Mouse (Mus musculus) CD4-positive naive resting alpha-beta T cell, adult 76 days (primary cell): Measurements from ENCODE around the gene Gm17027. TPM values are rescaled to one million over a fixed set of nuclear protein-coding genes. Genes with fewer than 3 reads are reported as not detected.

Experiments used
- total RNA-seq: library from RNA; stranded (reverse); gene quantifications from one replicate; pipeline ENCODE4 v1.2.4, GENCODE M21; 2023

The Gm17027 gene
- total RNA-seq = not detected

DNA sequence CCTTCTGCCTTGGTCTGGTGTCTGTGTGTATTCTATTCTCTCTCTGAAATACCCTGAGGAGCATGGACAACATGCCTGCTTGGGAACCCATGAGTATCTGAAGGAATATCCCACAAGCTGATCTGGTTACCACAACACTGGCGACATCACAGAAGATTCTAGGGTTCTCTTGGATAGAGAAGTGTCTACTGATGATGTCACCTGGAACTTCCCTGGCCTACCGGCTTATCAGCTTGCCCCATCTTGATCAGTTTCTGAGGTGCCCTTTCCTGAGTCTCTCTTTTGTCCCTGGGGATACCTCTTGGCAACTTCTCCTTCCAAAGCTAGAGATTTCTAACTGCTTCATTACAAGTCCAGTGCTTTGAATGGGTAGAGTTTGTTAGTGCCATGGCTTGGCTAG lies at the start of gene Gm17027:
Gene Gm17027, minus strand, starts transcription at position 101 of the 400 bp plus-strand sequence.

DNA sequence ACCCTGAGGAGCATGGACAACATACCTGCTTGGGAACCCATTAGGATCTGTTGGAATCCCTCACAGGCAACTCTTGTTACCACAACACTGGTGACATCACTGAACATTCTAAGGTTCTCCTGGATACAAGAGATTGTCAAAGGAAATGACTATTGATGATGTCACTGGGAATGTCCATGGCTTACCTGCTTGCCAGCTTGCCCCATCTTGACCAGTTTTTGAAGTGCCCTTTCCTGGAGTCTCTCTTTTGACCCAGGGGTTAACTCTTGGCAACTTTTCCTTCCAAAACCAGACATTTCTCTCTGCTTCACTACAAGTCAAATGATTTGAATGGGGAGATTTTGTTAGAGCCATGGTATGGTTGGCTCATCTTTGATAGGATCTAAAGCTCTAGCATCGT lies 28.3 kb upstream of the Gm17027 start, which contains the start of gene Gm3573:
Gene Gm3573, minus strand, starts transcription at position 101 of the 400 bp plus-strand sequence.

DNA sequence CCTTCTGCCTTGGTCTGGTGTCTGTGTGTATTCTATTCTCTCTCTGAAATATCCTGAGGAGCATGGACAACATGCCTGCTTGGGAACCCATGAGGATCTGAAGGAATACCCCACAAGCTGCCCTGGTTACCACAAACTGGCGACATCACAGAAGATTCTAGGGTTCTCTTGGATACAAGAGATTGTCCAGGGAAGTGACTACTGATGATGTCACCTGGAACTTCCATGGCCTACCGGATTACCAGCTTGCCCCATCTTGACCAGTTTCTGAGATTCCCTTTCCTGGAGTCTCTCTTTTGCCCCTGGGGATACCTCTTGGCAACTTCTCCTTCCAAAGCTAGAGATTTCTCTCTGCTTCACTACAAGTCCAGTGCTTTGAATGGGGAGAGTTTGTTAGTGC lies 45.2 kb downstream of the Gm17027 start, which contains the start of gene Gm7951:
Gene Gm7951, minus strand, starts transcription at position 101 of the 400 bp plus-strand sequence.

Other genes with a start within 250 kb of the Gm17027 start
- gene 1700049E17Rik1, start 237.7 kb downstream of the Gm17027 start, total RNA-seq = not detected
- gene 1700024B05Rik, start 218.6 kb downstream of the Gm17027 start, total RNA-seq = not detected
- gene Gm6401, start 194.7 kb downstream of the Gm17027 start, total RNA-seq = not detected
- not detected for gene Gm3543, start 179.3 kb downstream of the Gm17027 start, total RNA-seq
- not detected for gene Gm7951, start 45.3 kb downstream of the Gm17027 start, total RNA-seq
- gene Gm3573, start 28.2 kb upstream of the Gm17027 start, total RNA-seq = not detected
- not detected for gene Gm17026, start 97.4 kb upstream of the Gm17027 start, total RNA-seq
- gene Gm9611, start 134.7 kb upstream of the Gm17027 start, total RNA-seq = not detected
- gene Gm7995, start 147.6 kb upstream of the Gm17027 start, total RNA-seq = not detected